Mouse (Mus musculus): ENCODE measurements around the gene Chd5.

DNA sequence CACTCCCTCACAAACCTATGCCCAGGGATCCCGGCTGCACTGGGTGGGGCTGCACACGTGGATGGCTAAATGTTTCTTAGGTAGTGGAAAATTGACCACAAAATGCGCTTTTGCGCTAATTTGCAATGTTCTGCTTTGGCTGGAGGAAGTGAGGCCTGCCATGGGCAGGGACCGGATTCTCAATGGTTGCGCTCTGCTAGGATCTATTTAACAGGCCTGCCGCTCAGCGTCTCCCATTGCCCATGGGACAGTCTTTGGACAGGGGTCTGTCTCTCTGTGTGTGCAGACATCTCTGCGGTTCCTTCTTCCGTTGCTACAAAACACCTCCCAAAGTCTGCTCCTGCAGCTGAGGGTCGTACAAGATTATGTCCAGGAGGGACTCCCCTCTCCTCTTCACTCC lies 47.5 kb upstream of the Chd5 start:
- TF ChIP-seq CTCF (IDR thresholded peaks at IDR 0.05; ENCODE audit: low read depth) (no peak), EP300 (IDR thresholded peaks at IDR 0.05; ENCODE audit: low read depth) (no peak)

All from liver, embryonic 14.5 days (tissue).